In genomic region chr9:110246321-110246640, GRCm38 (mm10) we compare ENCODE assay signal across 8 mouse cellular contexts. TPM values are rescaled to one million over a fixed set of nuclear protein-coding genes. Genes with fewer than 3 reads are reported as not detected.
A peak's percentile ranks its signal among the peaks of the same experiment; 100 is the strongest.
DNase-seq lines count a peak whose midpoint lies in the region; ATAC-seq and TF ChIP-seq lines count a peak whose summit lies in the region.

No protein-coding gene starts in this region.

- no peaks in the 10 kb centered on the region for H3K27me3 ChIP-seq in kidney, adult 2 months (replicated peaks; ENCODE audit: control insufficient read depth, insufficient read depth, low read length)
- H3K27me3 ChIP-seq in hindbrain, embryonic 11.5 days (ENCODE audit: control insufficient read depth, insufficient read depth, low read length): no peaks in the 10 kb centered on the region; the same call in 1 of the 2 replicates
- peaks cover 51% of the 10 kb centered on the region for H3K27me3 ChIP-seq in midbrain, embryonic 10.5 days (ENCODE audit: low read depth, poor library complexity, severe bottlenecking)

- H3K4me3 ChIP-seq in kidney, adult 2 months (ENCODE audit: insufficient read depth, low read depth, low read length): peak overlapping the region; percentile 62; the same call in 1 of the 2 replicates
- peak overlapping the region; percentile 64 for H3K4me3 ChIP-seq in brown adipose tissue, adult 24 weeks (ENCODE audit: insufficient read depth, low read depth, low read length)
- H3K4me3 ChIP-seq in hindbrain, embryonic 11.5 days (ENCODE audit: low read depth, low read length): peak overlapping the region; percentile 63; the same call in 1 of the 2 replicates
- H3K4me3 ChIP-seq in midbrain, embryonic 10.5 days: peak overlapping the region; percentile 81

- TF ChIP-seq CTCF in kidney, adult 2 months (conservative IDR thresholded peaks at IDR 0.05; ENCODE audit: insufficient read depth, insufficient read length, low read depth, low read length): no peak

- no peak for DNase-seq in kidney, adult 2 months
- no peak for DNase-seq in kidney, postnatal 36 days
- no peak for DNase-seq in hindbrain, embryonic 11.5 days (ENCODE audit: low spot score)
- DNase-seq in midbrain, embryonic 10.5 days (ENCODE audit: low spot score): no peak
- DNase-seq in layer of hippocampus, postnatal 10 days (ENCODE audit: low spot score in 2 of 2): no peak
- DNase-seq in layer of hippocampus, adult 9-11 months: no peak
- DNase-seq in thymus, postnatal 10 days (ENCODE audit: low spot score in 2 of 2): no peak

- H3K9me3 ChIP-seq in hindbrain, embryonic 11.5 days (ENCODE audit: control insufficient read depth, low read length): no peaks in the 10 kb centered on the region
- no peaks in the 10 kb centered on the region for H3K9me3 ChIP-seq in midbrain, embryonic 10.5 days (replicated peaks)

- no peak overlapping the region for H3K27ac ChIP-seq in kidney, adult 2 months (ENCODE audit: insufficient read depth, low read depth, low read length)
- H3K27ac ChIP-seq in brown adipose tissue, adult 24 weeks (replicated peaks; ENCODE audit: low read depth, low read length): no peak overlapping the region
- no peak overlapping the region for H3K27ac ChIP-seq in hindbrain, embryonic 11.5 days (ENCODE audit: low read depth, low read length)
- peak overlapping the region; percentile 89 for H3K27ac ChIP-seq in midbrain, embryonic 10.5 days (replicated peaks)

- peak overlapping the region; percentile 3; the same call in 1 of the 2 replicates for H3K9ac ChIP-seq in hindbrain, embryonic 11.5 days (ENCODE audit: low read depth, low read length)

- no peak for TF ChIP-seq POLR2A in kidney, adult 2 months (IDR thresholded peaks at IDR 0.05; ENCODE audit: low read depth, low read length)

- H3K4me2 ChIP-seq in hindbrain, embryonic 11.5 days (replicated peaks; ENCODE audit: low read depth, low read length): peak overlapping the region; percentile 100

- H3K4me1 ChIP-seq in kidney, adult 2 months (ENCODE audit: control insufficient read depth, insufficient read depth, low read length): no peaks in the 10 kb centered on the region
- peaks cover 2% of the 10 kb centered on the region; the same call in 1 of the 2 replicates for H3K4me1 ChIP-seq in brown adipose tissue, adult 24 weeks (ENCODE audit: control insufficient read depth, insufficient read depth, insufficient read length, low read length)
- H3K4me1 ChIP-seq in hindbrain, embryonic 11.5 days (replicated peaks; ENCODE audit: control insufficient read depth, insufficient read depth, low read length): peaks cover 19% of the 10 kb centered on the region
- H3K4me1 ChIP-seq in midbrain, embryonic 10.5 days: peaks cover 61% of the 10 kb centered on the region

- ATAC-seq in hindbrain, embryonic 11.5 days (ENCODE audit: low FRiP score): no peak

- 33% methylated on average over 13 of the region's 13 CpGs for WGBS in kidney, adult 2 months
- 43% methylated on average over 13 of the region's 13 CpGs for WGBS in hindbrain, embryonic 11.5 days
- WGBS in midbrain, embryonic 10.5 days: 48% methylated on average over 13 of the region's 13 CpGs

- H3K36me3 ChIP-seq in kidney, adult 2 months (ENCODE audit: control insufficient read depth, insufficient read depth, low read length): no peaks in the 10 kb centered on the region
- no peaks in the 10 kb centered on the region for H3K36me3 ChIP-seq in hindbrain, embryonic 11.5 days (ENCODE audit: control insufficient read depth, insufficient read depth, low read length)
- H3K36me3 ChIP-seq in midbrain, embryonic 10.5 days: peaks cover 22% of the 10 kb centered on the region

RNA-seq across cellular contexts. Expression of gene Cspg5, which starts 2.7 kb away (rescaled TPM):
- 1.5 and 1.6 TPM in 2 replicates for polyA plus RNA-seq in kidney, adult 2 months (2012; rRNA removed)
- polyA plus RNA-seq in brown adipose tissue, adult 24 weeks (2012; ENCODE audit: insufficient read depth, insufficient read length, missing spikeins): 0.92 and 1.1 TPM in 2 replicates
- 12.6 and 15.0 TPM in 2 replicates for polyA plus RNA-seq in hindbrain, embryonic 11.5 days (2014; fragmentation: Nextera tagmentation; extraction: Ambion mirVana)
- polyA plus RNA-seq in midbrain, embryonic 10.5 days (2016; fragmentation: Nextera tagmentation; extraction: Ambion mirVana): 8.4 and 13.5 TPM in 2 replicates
- 100 to 1,000 TPM; 410 to 459 TPM for total RNA-seq in layer of hippocampus, postnatal 10 days (2021)

RNA-seq across cellular contexts. Expression of gene Elp6, which starts 58.7 kb away (rescaled TPM):
- polyA plus RNA-seq in kidney, adult 2 months (2012; rRNA removed): 8.6 and 10.7 TPM in 2 replicates
- polyA plus RNA-seq in brown adipose tissue, adult 24 weeks (2012; ENCODE audit: insufficient read depth, insufficient read length, missing spikeins): 4.9 and 6.4 TPM in 2 replicates
- polyA plus RNA-seq in hindbrain, embryonic 11.5 days (2014; fragmentation: Nextera tagmentation; extraction: Ambion mirVana): 35.1 and 41.9 TPM in 2 replicates
- 45.1 and 45.6 TPM in 2 replicates for polyA plus RNA-seq in midbrain, embryonic 10.5 days (2016; fragmentation: Nextera tagmentation; extraction: Ambion mirVana)
- 10 to 100 TPM; 11.9 to 14.1 TPM for total RNA-seq in layer of hippocampus, postnatal 10 days (2021)
